Mouse (Mus musculus): ENCODE measurements around the gene Lgi2.

GRCm38 (mm10) chr5:52565813-52566531 is at the start of gene Lgi2:
- no peak for TF ChIP-seq CTCF (IDR thresholded peaks at IDR 0.05; ENCODE audit: borderline replicate concordance, insufficient read depth, low read length)
- no peak for TF ChIP-seq POLR2A (IDR thresholded peaks at IDR 0.05; ENCODE audit: low read depth, low read length)
